Mouse (Mus musculus) MEL (cell line): ENCODE results near the gene Btbd11. TPM values are rescaled to one million over a fixed set of nuclear protein-coding genes. Genes with fewer than 3 reads are reported as not detected.

Experiments used
- DNase-seq: peaks from one replicate; pipeline ENCODE4 v3.0.0; 2011; ENCODE audit warnings: low read depth, low spot score
- H3K27ac ChIP-seq: 2 replicates; pipeline ENCODE4 v1.5.1; 2012; ENCODE audit warnings: low read depth, mild to moderate bottlenecking, control low read depth, low read length, moderate library complexity; ENCODE audit not compliant: control insufficient read depth
- H3K27me3 ChIP-seq, 2 experiments: fragments of 150-350 bp in 1 of 2; sonication (generic) in 1 of 2; 2 replicates each; pipeline ENCODE4 v1.6.1; 2012; ENCODE audit warnings: low read length in 2 of 2, mild to moderate bottlenecking in 2 of 2, improper control_type of control experiment in 1 of 2, moderate library complexity in 1 of 2; ENCODE audit not compliant: insufficient read depth in 2 of 2, control insufficient read depth in 1 of 2
- H3K36me3 ChIP-seq, 2 experiments: 2 replicates each; pipeline ENCODE4 v1.6.1; 2012 to 2014; ENCODE audit warnings: low read length in 2 of 2, improper control_type of control experiment in 1 of 2, inconsistent platforms in 1 of 2, mild to moderate bottlenecking in 1 of 2; ENCODE audit not compliant: insufficient read depth in 2 of 2, control insufficient read depth in 1 of 2
- H3K4me1 ChIP-seq, 2 experiments: fragments of 150-350 bp in 1 of 2; sonication (generic) in 1 of 2; 2 replicates each; pipeline ENCODE4 v1.6.1; 2012; ENCODE audit warnings: low read length in 2 of 2, improper control_type of control experiment in 1 of 2, mild to moderate bottlenecking in 1 of 2; ENCODE audit not compliant: insufficient read depth in 2 of 2, control insufficient read depth in 1 of 2
- H3K4me3 ChIP-seq, 2 experiments: fragments of 150-350 bp in 1 of 2; sonication (generic) in 1 of 2; 2 replicates each; pipeline ENCODE4 v1.5.1; 2012; ENCODE audit warnings: low read depth in 2 of 2, low read length in 2 of 2, mild to moderate bottlenecking in 2 of 2, moderate library complexity in 2 of 2, control low read depth in 1 of 2, improper control_type of control experiment in 1 of 2; ENCODE audit not compliant: control insufficient read depth in 1 of 2, insufficient read depth in 1 of 2
- H3K79me2 ChIP-seq: 2 replicates; pipeline ENCODE4 v1.6.1; 2012; ENCODE audit warnings: mild to moderate bottlenecking, low read length, moderate library complexity; ENCODE audit not compliant: control insufficient read depth, poor library complexity, insufficient read depth
- H3K9ac ChIP-seq: 2 replicates; pipeline ENCODE4 v1.6.1; 2012; ENCODE audit warnings: low read depth, mild to moderate bottlenecking, control low read depth, low read length, moderate library complexity; ENCODE audit not compliant: control insufficient read depth, poor library complexity, severe bottlenecking
- H3K9me3 ChIP-seq: fragments of 150-350 bp; sonication (generic); replicated peaks from 2 replicates; pipeline ENCODE4 v1.6.1; 2012; ENCODE audit warnings: mild to moderate bottlenecking, low read length, improper control_type of control experiment, moderate library complexity; ENCODE audit not compliant: insufficient read depth
- CHD1 ChIP-seq: IDR thresholded peaks from 2 replicates; pipeline ENCODE4 v1.6.1; 2012; ENCODE audit warnings: low read depth, mild to moderate bottlenecking, inconsistent platforms, low read length, improper control_type of control experiment
- CHD2 ChIP-seq: IDR thresholded peaks from 2 replicates; pipeline ENCODE4 v1.6.1; 2011; ENCODE audit warnings: low read length, improper control_type of control experiment
- EP300 ChIP-seq, 2 experiments: IDR thresholded peaks; 2 replicates each; pipeline ENCODE4 v1.6.1; 2011; ENCODE audit warnings: improper control_type of control experiment in 2 of 2, low read length in 2 of 2, low read depth in 1 of 2, mild to moderate bottlenecking in 1 of 2
- GABPA ChIP-seq: IDR thresholded peaks from 2 replicates; pipeline ENCODE4 v1.6.1; 2012; ENCODE audit warnings: low read depth, mild to moderate bottlenecking, inconsistent platforms, low read length, improper control_type of control experiment, moderate library complexity
- GATA1 ChIP-seq: IDR thresholded peaks from 2 replicates; pipeline ENCODE4 v1.6.1; 2011; ENCODE audit warnings: low read depth, low read length, improper control_type of control experiment
- KAT2A ChIP-seq: conservative IDR thresholded peaks from 2 replicates; pipeline ENCODE4 v1.6.1; 2012; ENCODE audit warnings: low read depth, low read length, improper control_type of control experiment, inconsistent platforms
- MAX ChIP-seq: IDR thresholded peaks from 2 replicates; pipeline ENCODE4 v1.6.1; 2011; ENCODE audit warnings: low read length, improper control_type of control experiment
- MEF2A ChIP-seq: IDR thresholded peaks from 2 replicates; pipeline ENCODE4 v1.6.1; 2014; ENCODE audit warnings: low read depth, mild to moderate bottlenecking, inconsistent platforms, low read length, improper control_type of control experiment; ENCODE audit not compliant: poor library complexity, insufficient replicate concordance, severe bottlenecking; ENCODE audit errors: extremely low read depth
- MXI1 ChIP-seq: IDR thresholded peaks from 2 replicates; pipeline ENCODE4 v1.6.1; 2011; ENCODE audit warnings: mild to moderate bottlenecking, low read depth, low read length, improper control_type of control experiment
- MYB ChIP-seq: IDR thresholded peaks from 2 replicates; pipeline ENCODE4 v1.6.1; 2011; ENCODE audit warnings: mild to moderate bottlenecking, low read depth, low read length, improper control_type of control experiment
- MYC ChIP-seq: IDR thresholded peaks from 2 replicates; pipeline ENCODE4 v1.6.1; 2011; ENCODE audit warnings: low read depth, mild to moderate bottlenecking, low read length, improper control_type of control experiment, moderate library complexity
- POLR2A ChIP-seq, 2 experiments: IDR thresholded peaks; 2 replicates each; pipeline ENCODE4 v1.6.1; 2011 to 2012; ENCODE audit warnings: low read length in 2 of 2, mild to moderate bottlenecking in 2 of 2, control low read depth in 1 of 2, improper control_type of control experiment in 1 of 2, low read depth in 1 of 2, moderate library complexity in 1 of 2; ENCODE audit not compliant: control insufficient read depth in 1 of 2, insufficient read depth in 1 of 2, poor library complexity in 1 of 2
- POLR2AphosphoS2 ChIP-seq: IDR thresholded peaks from 2 replicates; pipeline ENCODE4 v1.6.1; 2011; ENCODE audit warnings: low read length, improper control_type of control experiment
- SIN3A ChIP-seq: IDR thresholded peaks from 2 replicates; pipeline ENCODE4 v1.6.1; 2012; ENCODE audit warnings: low read length, improper control_type of control experiment, inconsistent platforms
- UBTF ChIP-seq: IDR thresholded peaks from 2 replicates; pipeline ENCODE4 v1.6.1; 2012; ENCODE audit warnings: low read depth, mild to moderate bottlenecking, inconsistent platforms, low read length, improper control_type of control experiment, moderate library complexity, borderline replicate concordance; ENCODE audit not compliant: insufficient read depth
- USF1 ChIP-seq: IDR thresholded peaks from 2 replicates; pipeline ENCODE4 v1.6.1; 2014; ENCODE audit warnings: low read depth, mild to moderate bottlenecking, inconsistent platforms, low read length, improper control_type of control experiment, moderate library complexity
- USF2 ChIP-seq, 2 experiments: IDR thresholded peaks; 2 replicates each; pipeline ENCODE4 v1.6.1; 2011 to 2012; ENCODE audit warnings: improper control_type of control experiment in 2 of 2, low read length in 2 of 2, borderline replicate concordance in 1 of 2, inconsistent platforms in 1 of 2, low read depth in 1 of 2, mild to moderate bottlenecking in 1 of 2; ENCODE audit not compliant: insufficient read depth in 1 of 2
- ZKSCAN1 ChIP-seq: IDR thresholded peaks from 2 replicates; pipeline ENCODE4 v1.6.1; 2012; ENCODE audit warnings: low read depth, mild to moderate bottlenecking, inconsistent platforms, low read length, improper control_type of control experiment, moderate library complexity
- ZNF384 ChIP-seq: IDR thresholded peaks from 2 replicates; pipeline ENCODE4 v1.6.1; 2012; ENCODE audit warnings: low read depth, mild to moderate bottlenecking, inconsistent platforms, low read length, improper control_type of control experiment
- polyA plus RNA-seq, 2 experiments: library from polyadenylated mRNA; stranded (reverse) in 1 of 2; unstranded in 1 of 2; fragments of >175 nt in 1 of 2; fragments of >200 nt in 1 of 2; gene quantifications; 2 replicates each; pipeline versions ENCODE4 v1.2.1 to v1.2.4; 2012; ENCODE audit warnings: low replicate concordance in 2 of 2, low read depth in 1 of 2; ENCODE audit not compliant: insufficient read length in 2 of 2, insufficient read depth in 1 of 2, missing spikeins in 1 of 2
- total RNA-seq: library from RNA; depleted of rRNA; stranded (reverse); fragments of 300-350 nt; gene quantifications from 2 replicates; pipeline ENCODE4 v1.2.3, GENCODE M21; 2012

Btbd11 gene
- total and polyA plus RNA-seq, 3 experiments: not detected

GRCm38 (mm10) chr10:85481106-85481505 is 94.5 kb downstream of the Btbd11 start:
- H3K27ac ChIP-seq: no peak overlapping the region
- H3K79me2 ChIP-seq: no peaks in the 10 kb centered on the region
- no peak overlapping the region for H3K9ac ChIP-seq
- no peaks in the 10 kb centered on the region for H3K4me1 ChIP-seq
- DNase-seq: no peak
- no peaks in the 10 kb centered on the region for H3K9me3 ChIP-seq
- H3K27me3 ChIP-seq: no peaks in the 10 kb centered on the region
- no peaks in the 10 kb centered on the region for H3K36me3 ChIP-seq
- H3K4me3 ChIP-seq: no peak overlapping the region
- TF ChIP-seq POLR2AphosphoS2 (no peak), MEF2A (no peak), GABPA (no peak), GATA1 (no peak), CHD1 (no peak), MAX (no peak), ZKSCAN1 (no peak), CHD2 (no peak), MYC (no peak), USF1 (no peak), MXI1 (no peak), MYB (no peak), UBTF (no peak), POLR2A (IDR thresholded peaks at IDR 0.05; ENCODE audit: control insufficient read depth in 1 of 2, insufficient read depth in 1 of 2, low read depth in 1 of 2, low read length in 2 of 2, poor library complexity in 1 of 2) (no peak), KAT2A (no peak), SIN3A (no peak)
- TF ChIP-seq, all 39 proteins: peak for 0

DNA sequence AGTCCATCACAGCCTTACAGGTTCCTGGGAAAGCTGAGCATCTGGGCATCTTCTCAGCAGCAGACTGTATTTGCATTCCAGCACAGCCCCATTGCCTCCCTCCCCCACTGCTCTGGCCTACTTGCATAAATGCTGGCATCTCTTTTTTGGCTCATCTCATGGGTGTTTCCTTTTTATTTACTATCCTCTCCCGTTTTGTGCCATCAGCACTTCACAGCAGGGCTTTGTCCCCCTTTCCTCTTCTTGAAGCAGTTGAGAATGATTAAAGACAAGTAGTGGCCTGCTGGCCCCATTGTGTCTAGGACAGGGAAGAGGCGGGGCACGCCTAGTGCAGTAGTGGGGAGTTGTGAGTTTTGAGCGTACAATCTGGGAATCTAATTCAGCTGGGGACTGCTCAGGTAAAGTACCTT is 95.5 kb downstream of the Btbd11 start:
- no peaks in the 10 kb centered on the region for H3K36me3 ChIP-seq
- H3K9me3 ChIP-seq: no peaks in the 10 kb centered on the region
- H3K4me1 ChIP-seq: no peaks in the 10 kb centered on the region
- no peak overlapping the region for H3K9ac ChIP-seq
- no peak for TF ChIP-seq GATA1
- TF ChIP-seq ZNF384: no peak
- TF ChIP-seq EP300 (IDR thresholded peaks at IDR 0.05; ENCODE audit: low read depth in 1 of 2, low read length in 2 of 2): no peak
- no peak for TF ChIP-seq MEF2A
- TF ChIP-seq USF2 (IDR thresholded peaks at IDR 0.05; ENCODE audit: borderline replicate concordance in 1 of 2, insufficient read depth in 1 of 2, low read depth in 1 of 2, low read length in 2 of 2): no peak
- TF ChIP-seq, all 39 proteins: peak for 0
- no peak for DNase-seq
- H3K4me3 ChIP-seq: no peak overlapping the region
- H3K27me3 ChIP-seq: no peaks in the 10 kb centered on the region
- no peak overlapping the region for H3K27ac ChIP-seq
- no peaks in the 10 kb centered on the region for H3K79me2 ChIP-seq
